Mouse (Mus musculus): Measurements from ENCODE around the gene Ahnak.
"Not testable (repeated sequence)": the region's sequence is repeated elsewhere in the genome, so short reads cannot be mapped to it uniquely, and the experiment has no call there.

The Ahnak gene

DNA sequence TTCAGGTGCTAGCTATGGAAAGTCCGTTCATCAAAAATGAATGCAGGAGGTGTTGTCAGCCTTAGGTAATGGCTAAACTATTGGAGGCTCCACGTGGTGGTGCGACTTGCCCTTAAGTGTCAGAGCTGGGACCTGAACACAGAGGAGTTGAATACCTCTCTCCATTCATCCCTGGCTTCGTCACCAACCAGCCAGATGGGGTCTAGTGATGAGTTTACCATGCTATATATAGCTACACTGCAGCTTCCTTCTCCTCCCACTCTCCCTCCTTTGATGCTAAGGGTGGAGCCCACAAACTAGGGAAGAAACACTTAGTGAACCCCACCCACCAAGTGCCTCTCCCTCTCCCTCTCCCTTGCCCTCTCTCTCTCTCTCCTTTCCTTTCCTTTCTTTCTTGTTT lies 55.2 kb downstream of the Ahnak start:
- DNase-seq = no peak

- no peak for DNase-seq
Observed at GRCm38 (mm10) chr19:9047207-9047945, 58.3 kb downstream of the Ahnak start.

GRCm38 (mm10) chr19:9047946-9048387 lies 58.9 kb downstream of the Ahnak start:
- peak in 1 of 2 experiments; percentile 57 for DNase-seq

DNA sequence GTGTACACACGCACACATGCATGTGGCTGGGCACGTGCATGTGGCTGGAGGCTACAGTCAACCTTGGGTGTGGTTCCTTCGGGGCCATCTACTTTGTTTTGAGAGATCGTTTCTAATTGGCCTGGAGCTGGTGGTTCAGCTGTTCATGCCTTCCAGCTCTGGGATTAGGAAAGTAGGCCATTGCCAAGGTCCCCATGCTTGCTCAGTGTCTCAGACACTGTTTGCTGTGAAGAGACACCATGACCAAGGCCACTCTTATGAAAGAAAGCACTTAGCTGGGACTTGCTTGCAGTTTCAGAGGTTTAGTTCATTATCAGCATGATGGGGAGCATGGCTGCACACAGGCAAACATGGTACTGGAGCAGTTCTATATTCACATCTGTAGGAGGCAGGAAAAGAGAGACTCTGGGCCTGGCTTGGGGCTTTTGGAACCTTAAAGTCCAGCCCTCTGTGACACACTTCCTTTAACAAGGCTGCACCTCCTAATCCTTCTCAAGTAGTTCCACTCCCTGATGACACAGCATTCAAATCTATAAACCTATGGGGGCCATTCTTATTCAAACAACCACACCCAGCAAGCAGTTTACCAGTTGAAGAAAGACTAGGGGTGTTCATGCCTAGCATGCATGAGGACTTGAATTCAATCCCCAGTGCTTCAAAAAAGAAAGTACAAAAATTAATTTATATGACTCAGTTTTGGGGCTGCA lies 60.0 kb downstream of the Ahnak start:
- DNase-seq = no peak

DNA sequence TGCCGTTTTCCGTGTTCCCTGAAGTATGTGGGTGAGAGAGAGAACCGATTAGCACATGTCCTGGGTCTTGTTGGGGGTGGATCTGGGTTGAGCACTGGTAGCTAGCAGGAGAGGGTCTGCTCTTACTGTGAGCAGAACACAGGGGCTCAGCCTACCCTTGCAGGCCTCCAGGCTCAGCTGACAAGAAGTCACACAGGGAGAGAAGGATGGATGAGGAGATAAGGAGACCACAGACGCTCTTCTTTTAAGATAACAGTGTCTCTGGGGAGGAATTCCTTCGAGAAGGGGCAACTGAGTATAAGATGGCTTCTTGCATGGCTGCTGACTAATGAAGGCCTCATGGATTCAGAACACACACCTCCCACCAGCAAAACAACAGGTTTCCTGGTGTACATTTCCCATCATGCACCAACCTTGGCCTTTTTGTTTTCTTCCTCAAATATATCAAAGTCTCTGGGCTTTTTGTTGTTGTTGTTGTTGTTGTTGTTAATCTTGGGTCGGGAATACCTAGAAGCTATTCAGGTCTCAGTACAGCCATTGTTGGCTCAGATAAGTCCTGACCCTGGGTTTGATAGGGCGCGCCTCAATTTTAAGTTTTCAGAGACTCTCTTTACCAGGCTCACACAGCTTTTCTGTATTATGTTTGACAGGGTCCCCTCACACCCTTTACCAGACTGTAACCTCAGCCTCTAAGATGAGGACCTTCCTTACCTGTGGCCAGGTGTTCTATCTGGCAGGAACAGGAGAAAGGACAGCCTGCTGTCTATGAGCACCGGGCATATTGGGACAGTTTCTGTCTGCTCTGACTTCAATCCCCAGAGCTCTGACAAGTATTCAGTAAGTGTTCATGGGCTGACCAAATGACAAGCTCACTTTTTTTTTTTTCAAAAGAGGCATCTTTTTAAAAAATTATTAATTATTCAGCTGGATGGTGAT lies 61.5 kb downstream of the Ahnak start:
- DNase-seq = no peak

DNA sequence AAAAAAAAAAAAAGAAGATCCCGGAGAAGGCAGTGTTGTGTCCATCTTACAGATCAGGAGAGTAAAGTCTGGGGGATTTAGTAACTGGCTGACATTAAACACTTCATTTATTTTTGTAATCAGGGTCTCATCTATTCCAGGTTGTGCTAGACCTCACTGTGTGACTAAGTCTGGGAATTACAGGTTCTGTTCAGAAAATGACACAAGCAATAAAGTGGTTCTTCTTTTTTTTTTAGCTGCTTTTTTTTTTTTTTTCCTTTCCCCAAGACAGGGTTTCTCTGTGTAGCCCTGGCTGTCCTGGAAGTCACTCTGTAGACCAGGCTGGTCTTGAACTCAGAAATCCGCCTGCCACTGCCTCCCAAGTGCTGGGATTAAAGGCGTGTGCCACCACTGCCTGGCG lies 62.9 kb downstream of the Ahnak start:
- not testable (repeated sequence) for DNase-seq

GRCm38 (mm10) chr19:9052803-9053431 lies 63.8 kb downstream of the Ahnak start:
- DNase-seq = peak in 1 of 2 experiments; percentile 55

GRCm38 (mm10) chr19:9055153-9055552 lies 66.1 kb downstream of the Ahnak start:
- DNase-seq = no peak

GRCm38 (mm10) chr19:9055703-9056355 lies 66.7 kb downstream of the Ahnak start:
- no peak for DNase-seq

- no peak for DNase-seq
Observed at GRCm38 (mm10) chr19:9057679-9058078, 68.6 kb downstream of the Ahnak start.

DNA sequence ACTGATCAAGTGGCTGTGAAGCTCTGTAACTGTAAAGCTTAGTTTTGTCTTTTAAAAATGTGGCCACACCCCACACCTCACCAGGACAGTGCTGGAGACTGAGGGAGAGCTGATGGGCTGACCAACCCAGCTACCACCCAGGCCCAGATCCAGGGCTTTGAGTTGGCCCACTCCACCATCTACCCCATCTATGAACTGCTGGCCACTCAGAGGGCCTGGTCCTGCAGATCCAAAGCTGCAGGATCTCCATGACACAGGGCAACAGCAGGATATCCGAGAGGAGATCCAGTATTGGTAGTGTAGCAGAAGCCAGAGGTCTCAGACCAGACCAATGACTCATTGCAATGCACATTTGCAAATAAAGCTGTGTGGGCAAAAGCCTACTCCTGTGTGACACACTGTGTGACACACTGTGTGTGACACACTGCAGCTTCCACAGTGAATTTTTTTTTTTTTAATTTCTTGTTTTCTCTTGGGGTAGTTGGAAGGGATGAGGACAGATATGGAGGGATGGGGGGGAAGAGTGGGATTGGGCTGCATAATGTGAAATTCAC lies 69.3 kb downstream of the Ahnak start:
- DNase-seq = no peak

DNA sequence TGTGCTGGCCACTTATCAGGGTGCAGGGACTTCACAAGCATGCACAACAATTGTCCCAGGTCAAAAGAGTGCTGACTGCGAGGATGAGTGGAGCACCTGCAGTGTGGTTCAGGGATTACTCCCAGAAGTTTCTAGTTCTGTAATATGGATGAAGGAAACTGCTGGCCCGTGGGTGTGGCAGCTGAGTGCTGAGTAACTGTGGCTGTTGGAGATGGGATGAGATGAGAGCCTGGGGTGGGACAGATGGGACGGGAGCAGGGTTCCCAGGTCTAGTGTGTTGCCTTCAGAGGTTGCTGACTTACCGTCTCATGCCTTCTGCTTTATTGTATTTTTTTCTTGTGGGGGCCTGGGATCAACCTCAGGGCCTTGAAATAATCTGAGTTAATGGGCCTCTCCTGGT lies 69.9 kb downstream of the Ahnak start:
- no peak for DNase-seq

- no peak for DNase-seq
Observed at GRCm38 (mm10) chr19:9059391-9059790, 70.3 kb downstream of the Ahnak start.

- no peak for DNase-seq
Observed at GRCm38 (mm10) chr19:9060103-9060502, 71.0 kb downstream of the Ahnak start.

DNA sequence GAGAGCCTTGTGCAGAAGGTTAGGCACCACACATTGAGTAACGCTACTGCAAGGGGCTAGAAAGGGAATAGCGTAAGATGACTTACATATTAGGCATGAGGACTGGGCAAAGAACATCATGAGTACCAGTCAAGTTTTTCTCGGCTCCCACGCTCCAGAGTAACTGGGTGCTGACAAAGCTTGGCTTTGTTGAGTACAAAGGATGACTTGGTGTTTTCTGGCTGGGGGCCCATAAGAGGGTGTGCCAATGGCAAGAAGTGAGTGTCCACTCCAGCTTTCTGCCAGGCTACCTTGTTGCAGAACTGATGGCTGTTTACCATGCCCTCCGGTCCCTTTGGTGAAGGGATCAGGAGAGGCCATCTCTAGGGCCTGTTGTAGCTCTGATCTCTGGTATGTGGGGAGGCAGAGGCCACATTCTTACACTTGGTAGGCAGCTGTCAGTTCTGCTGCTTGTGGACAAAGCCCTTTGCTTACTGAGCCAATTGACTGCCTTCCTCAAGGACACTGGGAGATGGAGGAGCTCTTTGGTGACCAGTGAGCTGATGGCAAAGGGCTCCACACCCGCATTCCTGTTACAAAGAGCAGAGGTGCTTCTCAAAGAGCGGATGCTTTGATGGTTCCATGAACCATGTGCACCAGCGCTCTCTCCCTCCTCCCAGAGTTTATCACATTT lies 72.3 kb downstream of the Ahnak start:
- peak; percentile 61 to 67 for DNase-seq

DNA sequence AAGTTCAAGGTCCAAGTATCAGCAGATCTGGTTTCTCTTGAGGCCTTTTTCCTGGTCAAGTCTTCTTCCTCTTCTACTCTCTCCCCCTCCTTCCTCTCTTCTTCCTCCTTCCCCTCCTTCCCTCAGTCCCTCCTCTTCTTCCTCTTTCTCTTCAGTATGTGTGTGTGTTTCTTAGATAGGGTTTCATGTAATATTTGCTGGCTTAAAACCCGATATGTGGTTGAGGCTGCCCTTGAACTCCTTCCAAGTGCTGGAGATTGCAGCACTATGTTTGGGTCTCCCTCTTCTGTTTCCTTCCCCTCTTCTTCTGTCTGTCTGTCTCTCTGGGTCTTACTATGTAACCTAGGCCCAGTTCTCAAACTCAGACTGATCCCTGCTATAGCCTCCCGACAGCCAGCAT lies 73.7 kb downstream of the Ahnak start:
- DNase-seq = no peak

DNA sequence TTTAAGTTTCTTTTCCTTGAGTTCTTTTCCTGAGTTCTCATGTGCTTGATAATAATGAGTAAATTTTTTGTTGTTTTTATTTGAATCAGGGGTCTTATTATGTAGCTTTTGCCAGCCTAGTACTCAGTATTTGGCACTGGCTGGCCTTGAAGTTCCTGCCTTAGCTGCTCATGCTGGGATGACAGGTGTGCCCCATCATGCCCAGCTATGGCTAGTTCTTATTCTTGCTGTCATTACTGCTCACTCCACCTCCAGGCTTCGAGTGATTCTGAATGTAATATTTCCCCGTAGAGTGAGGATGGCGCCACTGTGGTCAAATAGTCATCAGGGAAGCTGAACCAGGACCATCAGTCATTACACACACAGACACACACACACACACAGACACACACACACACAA lies 74.7 kb downstream of the Ahnak start:
- DNase-seq = no peak

- DNase-seq = no peak
Observed at GRCm38 (mm10) chr19:9065621-9066561, 76.8 kb downstream of the Ahnak start.

DNA sequence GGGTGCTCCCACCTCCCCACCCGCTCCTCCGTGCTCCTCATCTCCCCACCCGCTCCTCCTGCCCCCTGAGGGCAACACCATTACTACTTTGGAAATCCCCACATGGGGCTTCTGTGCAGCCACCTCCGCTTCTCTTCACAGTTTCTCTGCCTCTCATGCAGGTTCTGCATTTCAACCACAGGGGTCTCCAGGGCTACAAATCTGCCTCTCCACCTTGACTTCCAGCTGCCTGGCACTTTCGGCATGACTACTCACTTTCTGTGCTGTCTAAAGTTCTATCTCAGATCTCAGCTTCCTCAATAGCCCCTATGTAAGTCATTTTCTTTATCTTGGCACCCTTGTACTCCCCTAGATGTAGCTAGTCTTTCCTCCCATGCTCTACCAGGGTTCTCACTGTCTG lies 78.2 kb downstream of the Ahnak start:
- no peak for DNase-seq

DNA sequence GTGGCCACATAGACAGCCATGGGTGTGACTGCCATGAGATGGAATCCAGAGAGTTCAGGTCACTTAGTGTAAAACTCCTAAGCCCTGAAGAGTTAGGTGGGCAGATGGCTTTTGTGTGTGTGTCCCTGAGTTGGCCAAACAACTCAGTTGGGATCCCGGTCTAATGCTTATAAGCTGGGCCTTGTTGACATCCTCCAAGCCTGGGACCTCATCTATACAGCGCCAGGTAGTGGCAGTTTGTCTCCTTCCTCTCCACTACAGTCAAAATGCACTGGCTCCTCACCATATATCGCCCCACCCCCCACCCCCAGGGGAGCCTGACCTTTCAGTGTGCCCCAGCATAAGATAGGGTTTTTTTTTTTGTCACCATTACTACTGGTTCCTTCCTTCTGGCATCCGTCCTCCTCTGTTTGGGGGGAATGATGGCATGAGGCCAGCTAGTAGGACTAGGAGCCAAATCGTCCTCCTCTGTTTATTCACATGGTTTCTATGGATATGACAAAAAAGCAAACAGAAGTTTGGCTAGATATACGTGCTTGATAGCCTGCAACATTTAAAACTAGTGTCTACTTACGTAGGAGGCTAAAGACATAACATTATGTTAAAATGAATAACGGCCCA lies 80.7 kb downstream of the Ahnak start:
- DNase-seq = peak in 1 of 2 experiments; percentile 38
